Mouse (Mus musculus): Measurements from ENCODE around the gene Cbfa2t2. TPM values are rescaled to one million over a fixed set of nuclear protein-coding genes. Genes with fewer than 3 reads are reported as not detected.
A peak's percentile ranks its signal among the peaks of the same experiment; 100 is the strongest.

Cbfa2t2 gene
- polyA plus RNA-seq, 1 experiment from 2014 or later: 7.8 TPM

GRCm38 (mm10) chr2:154552424-154552907 lies 116.2 kb downstream of the Cbfa2t2 start:
- TF ChIP-seq CTCF (IDR thresholded peaks at IDR 0.05; ENCODE audit: low read depth): peak; percentile 80
- H3K9ac ChIP-seq (ENCODE audit: low read depth, low read length): no peak overlapping the region
- H3K27me3 ChIP-seq (replicated peaks; ENCODE audit: control insufficient read depth, insufficient read depth, low read length): peaks cover 16% of the 10 kb centered on the region
- peak overlapping the region; percentile 16 for H3K4me3 ChIP-seq (ENCODE audit: low read depth, low read length)
- peaks cover 6% of the 10 kb centered on the region; the same call in 1 of the 2 replicates for H3K4me1 ChIP-seq (replicated peaks; ENCODE audit: control insufficient read depth, insufficient read depth, low read length)
- H3K9me3 ChIP-seq (ENCODE audit: control insufficient read depth): no peaks in the 10 kb centered on the region
- peak overlapping the region; percentile 60 for H3K4me2 ChIP-seq (replicated peaks; ENCODE audit: low read depth)
- peak; percentile 15; the same call in 1 of the 2 replicates for ATAC-seq
- H3K36me3 ChIP-seq (ENCODE audit: control insufficient read depth, insufficient read depth): no peaks in the 10 kb centered on the region
- WGBS: 29% methylated on average over 27 of the region's 27 CpGs
- no peak overlapping the region for H3K27ac ChIP-seq (ENCODE audit: low read depth, low read length)

GRCm38 (mm10) chr2:154555235-154555634 lies 119.0 kb downstream of the Cbfa2t2 start:
- no peak overlapping the region for H3K4me2 ChIP-seq (replicated peaks; ENCODE audit: low read depth)
- 96% methylated on average over 6 of the region's 6 CpGs for WGBS
- H3K4me3 ChIP-seq (ENCODE audit: low read depth, low read length): no peak overlapping the region
- no peak overlapping the region for H3K27ac ChIP-seq (ENCODE audit: low read depth, low read length)
- no peak for TF ChIP-seq CTCF (IDR thresholded peaks at IDR 0.05; ENCODE audit: low read depth)
- no peaks in the 10 kb centered on the region for H3K9me3 ChIP-seq (ENCODE audit: control insufficient read depth)
- H3K27me3 ChIP-seq (replicated peaks; ENCODE audit: control insufficient read depth, insufficient read depth, low read length): peaks cover 12% of the 10 kb centered on the region
- no peak for ATAC-seq
- no peak overlapping the region for H3K9ac ChIP-seq (ENCODE audit: low read depth, low read length)
- H3K36me3 ChIP-seq (ENCODE audit: control insufficient read depth, insufficient read depth): no peaks in the 10 kb centered on the region
- peaks cover 13% of the 10 kb centered on the region for H3K4me1 ChIP-seq (replicated peaks; ENCODE audit: control insufficient read depth, insufficient read depth, low read length)

- H3K36me3 ChIP-seq (ENCODE audit: control insufficient read depth, insufficient read depth): peaks cover 7% of the 10 kb centered on the region; the same call in 1 of the 2 replicates
- ATAC-seq: no peak
- H3K4me1 ChIP-seq (replicated peaks; ENCODE audit: control insufficient read depth, insufficient read depth, low read length): peaks cover 8% of the 10 kb centered on the region
- H3K9me3 ChIP-seq (ENCODE audit: control insufficient read depth): no peaks in the 10 kb centered on the region
- WGBS: 47% methylated on average over 5 of the region's 5 CpGs
- H3K27me3 ChIP-seq (replicated peaks; ENCODE audit: control insufficient read depth, insufficient read depth, low read length): peaks cover under 1% of the 10 kb centered on the region; the same call in 1 of the 2 replicates
- TF ChIP-seq CTCF (IDR thresholded peaks at IDR 0.05; ENCODE audit: low read depth): no peak
- H3K4me2 ChIP-seq (replicated peaks; ENCODE audit: low read depth): no peak overlapping the region
- no peak overlapping the region for H3K9ac ChIP-seq (ENCODE audit: low read depth, low read length)
- H3K27ac ChIP-seq (ENCODE audit: low read depth, low read length): no peak overlapping the region
- no peak overlapping the region for H3K4me3 ChIP-seq (ENCODE audit: low read depth, low read length)
These were observed 121.0 kb downstream of the Cbfa2t2 start for GRCm38 (mm10) chr2:154557184-154557832.

- WGBS: 8% methylated on average over 33 of the region's 34 CpGs
- H3K4me2 ChIP-seq (replicated peaks; ENCODE audit: low read depth): peak within 1 kb of the TSS; percentile 61
- TF ChIP-seq CTCF (IDR thresholded peaks at IDR 0.05; ENCODE audit: low read depth): no peak
- peaks cover 7% of the 10 kb centered on the region for H3K4me1 ChIP-seq (replicated peaks; ENCODE audit: control insufficient read depth, insufficient read depth, low read length)
- ATAC-seq: no peak
- H3K9me3 ChIP-seq (ENCODE audit: control insufficient read depth): no peaks in the 10 kb centered on the region
- no peaks in the 10 kb centered on the region for H3K27me3 ChIP-seq (replicated peaks; ENCODE audit: control insufficient read depth, insufficient read depth, low read length)
- H3K36me3 ChIP-seq (ENCODE audit: control insufficient read depth, insufficient read depth): peaks cover 7% of the 10 kb centered on the region; the same call in 1 of the 2 replicates
- H3K4me3 ChIP-seq (ENCODE audit: low read depth, low read length): peak within 1 kb of the TSS; percentile 17
- H3K9ac ChIP-seq (ENCODE audit: low read depth, low read length): no peak within 1 kb of the TSS
- H3K27ac ChIP-seq (ENCODE audit: low read depth, low read length): no peak within 1 kb of the TSS
These were observed 122.2 kb downstream of the Cbfa2t2 start, which contains the start of gene Necab3 for GRCm38 (mm10) chr2:154558264-154559039. Gene Necab3, minus strand, starts transcription at chr2:154558890.

- Histone ChIP-seq H3K4me2 (replicated peaks; ENCODE audit: low read depth) (no peak overlapping the region), H3K9ac (ENCODE audit: low read depth, low read length) (no peak overlapping the region), H3K36me3 (ENCODE audit: control insufficient read depth, insufficient read depth) (peaks cover 14% of the 10 kb centered on the region; the same call in 1 of the 2 replicates), H3K9me3 (ENCODE audit: control insufficient read depth) (no peaks in the 10 kb centered on the region), H3K27ac (ENCODE audit: low read depth, low read length) (no peak overlapping the region), H3K4me3 (ENCODE audit: low read depth, low read length) (no peak overlapping the region), H3K4me1 (replicated peaks; ENCODE audit: control insufficient read depth, insufficient read depth, low read length) (peaks cover 2% of the 10 kb centered on the region), H3K27me3 (replicated peaks; ENCODE audit: control insufficient read depth, insufficient read depth, low read length) (no peaks in the 10 kb centered on the region)
- TF ChIP-seq CTCF (IDR thresholded peaks at IDR 0.05; ENCODE audit: low read depth): no peak
- ATAC-seq: no peak
- 89% methylated on average over 22 of the region's 22 CpGs for WGBS
These were observed 127.4 kb downstream of the Cbfa2t2 start for GRCm38 (mm10) chr2:154563612-154564170.

- Histone ChIP-seq H3K36me3 (ENCODE audit: control insufficient read depth, insufficient read depth) (peaks cover 14% of the 10 kb centered on the region; the same call in 1 of the 2 replicates), H3K4me2 (replicated peaks; ENCODE audit: low read depth) (no peak overlapping the region), H3K4me1 (replicated peaks; ENCODE audit: control insufficient read depth, insufficient read depth, low read length) (no peaks in the 10 kb centered on the region), H3K9ac (ENCODE audit: low read depth, low read length) (no peak overlapping the region), H3K27me3 (replicated peaks; ENCODE audit: control insufficient read depth, insufficient read depth, low read length) (no peaks in the 10 kb centered on the region), H3K4me3 (ENCODE audit: low read depth, low read length) (no peak overlapping the region), H3K27ac (ENCODE audit: low read depth, low read length) (no peak overlapping the region), H3K9me3 (ENCODE audit: control insufficient read depth) (no peaks in the 10 kb centered on the region)
- ATAC-seq: no peak
- TF ChIP-seq CTCF (IDR thresholded peaks at IDR 0.05; ENCODE audit: low read depth): no peak
- 79% methylated on average over 3 of the region's 3 CpGs for WGBS
These were observed 129.3 kb downstream of the Cbfa2t2 start for GRCm38 (mm10) chr2:154565562-154565961.

Data from intestine, postnatal 0 days (tissue).